ENCODE assay signal across 30 mouse cellular contexts in the genomic region with DNA sequence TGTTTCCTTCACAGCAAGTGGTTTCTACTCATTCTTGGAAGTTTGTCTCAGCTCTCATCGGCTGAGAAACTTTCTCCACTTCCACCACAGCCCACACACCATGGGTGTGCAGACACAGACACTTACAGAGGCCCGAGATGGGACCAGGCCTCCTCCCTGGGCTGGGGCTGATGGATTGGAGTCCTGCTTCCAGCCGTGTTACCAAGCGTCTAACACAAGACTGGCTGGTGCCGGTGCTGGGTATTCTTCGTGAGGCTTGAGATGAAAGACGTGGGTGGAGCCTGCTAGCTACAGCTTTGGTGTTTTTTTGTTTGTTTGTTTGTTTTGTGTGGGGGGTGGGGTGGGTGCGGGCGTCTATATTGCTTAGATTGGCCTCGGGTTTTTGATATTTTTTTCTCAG. TPM values are rescaled to one million over a fixed set of nuclear protein-coding genes. Genes with fewer than 3 reads are reported as not detected.
DNase-seq lines count a peak whose midpoint lies in the region; ATAC-seq lines count a peak whose summit lies in the region.
"Had no signal": no experiment of that assay in that cellular context is flagged by ENCODE, and none has a peak within 500 bp of the region (broad histone marks: within the 10 kb centered on the region; RNA-seq: fewer than 3 reads in every experiment).

No protein-coding gene starts in this region.

- peak; percentile 56 for DNase-seq in cerebellum, adult 9-11 months
- DNase-seq in cerebellum, adult 11 months, result no peak
- DNase-seq in heart, adult 11 months, result no peak
- peak; percentile 11 for DNase-seq in retina, postnatal 1 day
- no peak for DNase-seq in retina, embryonic 14.5 days (ENCODE audit: low spot score)
- DNase-seq: adrenal gland, adult 2 months; adrenal gland, postnatal 36 days; cerebellum, adult 8-10 months; gastrocnemius, postnatal 25 days; heart, adult 18-20 months; heart, postnatal 14 days; kidney, adult 9 months; kidney, postnatal 10 days; layer of hippocampus, adult 9-11 months; liver, embryonic 13.5 days; lung, adult 18-20 months; right cerebral cortex, postnatal 4 days; thymus, adult 18-20 months; thymus, postnatal 25 days had no signal

- H3K9ac ChIP-seq in heart, embryonic 13.5 days, result no peak overlapping the region
- H3K9ac ChIP-seq: limb, embryonic 15.5 days had no signal

- H3K4me1 ChIP-seq in heart, embryonic 13.5 days, result peaks cover 41% of the 10 kb centered on the region

- H3K4me3 ChIP-seq in heart, embryonic 13.5 days, result no peak overlapping the region

- no peaks in the 10 kb centered on the region for H3K27me3 ChIP-seq in heart, embryonic 13.5 days (replicated peaks)

- 0 out of 2 replicates have a peak overlapping the region, but pooled peaks have one; percentile 94 for H3K4me2 ChIP-seq in heart, embryonic 13.5 days

- H3K9me3 ChIP-seq in heart, embryonic 13.5 days, result no peaks in the 10 kb centered on the region
- H3K9me3 ChIP-seq: embryonic facial prominence, embryonic 12.5 days; limb, embryonic 10.5 days; limb, embryonic 15.5 days; liver, embryonic 13.5 days; neural tube, embryonic 15.5 days had no signal

- H3K27ac ChIP-seq in heart, embryonic 13.5 days (replicated peaks), result no peak overlapping the region
- H3K27ac ChIP-seq: embryonic facial prominence, embryonic 12.5 days; hindbrain, postnatal 0 days; limb, embryonic 15.5 days; liver, embryonic 13.5 days; neural tube, embryonic 15.5 days; stomach, postnatal 0 days had no signal

- H3K36me3 ChIP-seq in heart, embryonic 13.5 days, result no peaks in the 10 kb centered on the region
- H3K36me3 ChIP-seq: embryonic facial prominence, embryonic 12.5 days; limb, embryonic 10.5 days; limb, embryonic 15.5 days; liver, embryonic 13.5 days; neural tube, embryonic 15.5 days had no signal

- 35% methylated on average over 10 of the region's 10 CpGs for WGBS in heart, embryonic 13.5 days

- no peak for ATAC-seq in heart, embryonic 13.5 days (ENCODE audit: extremely low read depth, insufficient number of reproducible peaks, low FRiP score, low TSS enrichment)
- no peak for ATAC-seq in frontal cortex, adult (ENCODE audit: low TSS enrichment)
- ATAC-seq: activated CD4-positive, CD25-positive, alpha-beta regulatory T cell, adult 4 months; forebrain, embryonic 14.5 days; hindbrain, postnatal 0 days; intestine, postnatal 0 days had no signal

RNA-seq across cellular contexts. Expression of a gene that starts 1.4 kb away (rescaled TPM):
- polyA plus RNA-seq in heart, embryonic 13.5 days (2015; fragmentation: Nextera tagmentation; extraction: Ambion mirVana), result 7.8 and 8.0 TPM in 2 replicates

Comparison
In these comparisons a context has a peak if more than half of its experiments do, and no peak if none do; other contexts are left out.
1. DNase-seq: peak in cerebellum, adult 9-11 months (single experiment) and retina, postnatal 1 day (single experiment); none in cerebellum, adult 11 months (single experiment), heart, adult 11 months (single experiment) and retina, embryonic 14.5 days (single experiment).